Mouse (Mus musculus): ENCODE results near the gene Gm6871.

DNA sequence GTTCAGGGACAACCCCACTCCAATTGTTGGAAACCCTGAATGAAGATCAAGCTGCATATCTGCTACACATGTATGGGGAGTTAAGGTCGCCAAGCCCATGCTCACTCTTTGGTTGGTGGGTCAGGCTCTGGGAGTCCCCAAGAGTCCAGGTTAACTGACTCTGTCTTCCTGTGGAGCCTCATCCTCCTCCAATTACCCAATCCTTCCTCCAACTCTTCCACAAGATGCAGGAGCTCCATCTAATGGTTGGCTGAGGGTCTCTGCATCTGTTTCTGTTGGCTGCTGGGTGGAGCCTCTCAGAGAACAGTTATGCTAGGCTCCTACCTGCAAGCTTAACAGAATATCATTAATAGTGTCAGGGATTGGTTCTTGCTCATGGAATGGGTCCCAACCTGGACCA, 71.1 kb downstream of the Gm6871 start:
- no peak for TF ChIP-seq GATA1 (IDR thresholded peaks at IDR 0.05; ENCODE audit: borderline replicate concordance, low read length)
- no peak for TF ChIP-seq FLI1 (IDR thresholded peaks at IDR 0.05; ENCODE audit: low read length)
